Comparison of ENCODE assay signal across 13 mouse cellular contexts in genomic region chr4:29118679-29119479, GRCm38 (mm10).
DNase-seq lines count a peak whose midpoint lies in the region; ATAC-seq and TF ChIP-seq lines count a peak whose summit lies in the region.
"Had no signal": no experiment of that assay in that cellular context is flagged by ENCODE, and none has a peak within 500 bp of the region (broad histone marks: within the 10 kb centered on the region; RNA-seq: fewer than 3 reads in every experiment).

No protein-coding gene starts in this region.

- DNase-seq in heart, adult 9 months (ENCODE audit: low spot score in 2 of 2): no peak
- peak; percentile 37 for DNase-seq in lung, postnatal 0 days (ENCODE audit: low spot score)
- DNase-seq in lung, postnatal 25 days (ENCODE audit: low spot score): no peak
- DNase-seq in embryo, embryonic 10.5 days (ENCODE audit: low spot score): peak; percentile 48
- DNase-seq in adrenal gland, adult 18-20 months (ENCODE audit: low spot score in 2 of 2): no peak
- DNase-seq: adrenal gland, postnatal 25 days; kidney, adult 8-10 months; liver, embryonic 13.5 days had no signal

- ATAC-seq in heart, embryonic 16.5 days (replicated peaks; ENCODE audit: extremely low read depth, insufficient read depth, low FRiP score): no peak
- ATAC-seq in lung, postnatal 0 days: no peak
- no peak for ATAC-seq in intestine, postnatal 0 days
- ATAC-seq: Patski had no signal

- peak overlapping the region; percentile 50 for H3K27ac ChIP-seq in heart, embryonic 16.5 days (ENCODE audit: low read length)
- H3K27ac ChIP-seq in lung, postnatal 0 days (ENCODE audit: low read length): no peak overlapping the region
- no peak overlapping the region for H3K27ac ChIP-seq in intestine, postnatal 0 days (ENCODE audit: low read depth, low read length)
- H3K27ac ChIP-seq: left cerebral cortex, adult 2 months; liver, embryonic 13.5 days had no signal

- no peaks in the 10 kb centered on the region for H3K36me3 ChIP-seq in heart, embryonic 16.5 days (ENCODE audit: control insufficient read depth, insufficient read depth)
- no peaks in the 10 kb centered on the region for H3K36me3 ChIP-seq in lung, postnatal 0 days (ENCODE audit: insufficient read depth, low read length)
- no peaks in the 10 kb centered on the region for H3K36me3 ChIP-seq in intestine, postnatal 0 days (ENCODE audit: control insufficient read depth, insufficient read depth)
- H3K36me3 ChIP-seq: liver, embryonic 13.5 days had no signal

- no peak overlapping the region for H3K9ac ChIP-seq in heart, embryonic 16.5 days (ENCODE audit: low read length)
- H3K9ac ChIP-seq in lung, postnatal 0 days (replicated peaks; ENCODE audit: low read depth): no peak overlapping the region
- H3K9ac ChIP-seq in intestine, postnatal 0 days (ENCODE audit: low read depth, low read length): no peak overlapping the region
- H3K9ac ChIP-seq: liver, embryonic 13.5 days had no signal

- no peaks in the 10 kb centered on the region for H3K27me3 ChIP-seq in heart, embryonic 16.5 days (ENCODE audit: control insufficient read depth, insufficient read depth, low read length)
- H3K27me3 ChIP-seq in lung, postnatal 0 days (replicated peaks; ENCODE audit: insufficient read depth, low read length): no peaks in the 10 kb centered on the region
- no peaks in the 10 kb centered on the region for H3K27me3 ChIP-seq in intestine, postnatal 0 days (replicated peaks; ENCODE audit: control insufficient read depth, insufficient read depth, low read length)
- H3K27me3 ChIP-seq: CH12.LX; liver, embryonic 13.5 days; Patski had no signal

- H3K9me3 ChIP-seq in heart, embryonic 16.5 days (replicated peaks; ENCODE audit: control insufficient read depth, low read length): no peaks in the 10 kb centered on the region
- no peaks in the 10 kb centered on the region for H3K9me3 ChIP-seq in lung, postnatal 0 days (ENCODE audit: low read length)
- H3K9me3 ChIP-seq in intestine, postnatal 0 days (ENCODE audit: control insufficient read depth): no peaks in the 10 kb centered on the region
- H3K9me3 ChIP-seq: liver, embryonic 13.5 days had no signal

- H3K4me2 ChIP-seq in heart, embryonic 16.5 days (ENCODE audit: low read depth, low read length): no peak overlapping the region; the same call in 1 of the 2 replicates
- no peak overlapping the region; the same call in 1 of the 2 replicates for H3K4me2 ChIP-seq in lung, postnatal 0 days (replicated peaks; ENCODE audit: low read depth, low read length)
- H3K4me2 ChIP-seq in intestine, postnatal 0 days (replicated peaks; ENCODE audit: low read depth): 0 out of 2 replicates have a peak overlapping the region, but pooled peaks have one; percentile 32
- H3K4me2 ChIP-seq: liver, embryonic 13.5 days had no signal

- no peak for TF ChIP-seq CTCF in lung, postnatal 0 days (IDR thresholded peaks at IDR 0.05)
- no peak for TF ChIP-seq CTCF in intestine, postnatal 0 days (IDR thresholded peaks at IDR 0.05; ENCODE audit: low read depth)

- H3K4me1 ChIP-seq in heart, embryonic 16.5 days (ENCODE audit: control insufficient read depth, insufficient read depth, low read length): peaks cover 13% of the 10 kb centered on the region
- no peaks in the 10 kb centered on the region for H3K4me1 ChIP-seq in lung, postnatal 0 days (ENCODE audit: insufficient read depth, low read depth, low read length)
- H3K4me1 ChIP-seq in intestine, postnatal 0 days (replicated peaks; ENCODE audit: control insufficient read depth, insufficient read depth, low read length): no peaks in the 10 kb centered on the region

- 23% methylated on average over 7 of the region's 7 CpGs for WGBS in heart, embryonic 16.5 days
- WGBS in lung, postnatal 0 days: 33% methylated on average over 7 of the region's 7 CpGs
- 20% methylated on average over 7 of the region's 7 CpGs for WGBS in intestine, postnatal 0 days

- TF ChIP-seq EP300 in lung, postnatal 0 days (IDR thresholded peaks at IDR 0.05): no peak

- no peak overlapping the region for H3K4me3 ChIP-seq in heart, embryonic 16.5 days (ENCODE audit: low read length)
- H3K4me3 ChIP-seq in lung, postnatal 0 days (ENCODE audit: low read depth, low read length): no peak overlapping the region
- no peak overlapping the region for H3K4me3 ChIP-seq in intestine, postnatal 0 days (ENCODE audit: low read depth, low read length)
- H3K4me3 ChIP-seq: left cerebral cortex, adult 2 months; liver, embryonic 13.5 days had no signal

Comparison
In these comparisons a context has a peak if more than half of its experiments do, and no peak if none do; other contexts are left out.
1. DNase-seq: peak in lung, postnatal 0 days (single experiment) and embryo, embryonic 10.5 days (single experiment); none in heart, adult 9 months (0 of 2), lung, postnatal 25 days (single experiment) and adrenal gland, adult 18-20 months (0 of 2).